Mouse (Mus musculus): ENCODE results near the gene Ltbr. TPM values are rescaled to one million over a fixed set of nuclear protein-coding genes. Genes with fewer than 3 reads are reported as not detected.
A peak's percentile ranks its signal among the peaks of the same experiment; 100 is the strongest.

Ltbr gene
- polyA plus RNA-seq, 1 experiment = 101 TPM

GRCm38 (mm10) chr6:125344866-125345265 is 31.2 kb upstream of the Ltbr start:
- no peak for DNase-seq (ENCODE audit: low spot score)

GRCm38 (mm10) chr6:125344084-125344483 is 30.4 kb upstream of the Ltbr start:
- no peak for DNase-seq (ENCODE audit: low spot score)

GRCm38 (mm10) chr6:125342198-125342597 is 28.5 kb upstream of the Ltbr start:
- DNase-seq (ENCODE audit: low spot score) = no peak

GRCm38 (mm10) chr6:125340244-125340643 is 26.6 kb upstream of the Ltbr start:
- DNase-seq (ENCODE audit: low spot score) = no peak

- DNase-seq (ENCODE audit: low spot score) = no peak
Observed at GRCm38 (mm10) chr6:125338791-125339660, 25.3 kb upstream of the Ltbr start.

GRCm38 (mm10) chr6:125334356-125334755 is 20.7 kb upstream of the Ltbr start:
- no peak for DNase-seq (ENCODE audit: low spot score)

GRCm38 (mm10) chr6:125333112-125333899 is 19.6 kb upstream of the Ltbr start:
- DNase-seq (ENCODE audit: low spot score) = no peak

- peak; percentile 81 for DNase-seq (ENCODE audit: low spot score)
Observed at GRCm38 (mm10) chr6:125330626-125331326, 17.1 kb upstream of the Ltbr start.

GRCm38 (mm10) chr6:125328243-125328642 is 14.6 kb upstream of the Ltbr start:
- no peak for DNase-seq (ENCODE audit: low spot score)

GRCm38 (mm10) chr6:125325337-125325736 is 11.7 kb upstream of the Ltbr start:
- no peak for DNase-seq (ENCODE audit: low spot score)

- no peak for DNase-seq (ENCODE audit: low spot score)
Observed at GRCm38 (mm10) chr6:125323547-125323946, 9.9 kb upstream of the Ltbr start.

GRCm38 (mm10) chr6:125322794-125323193 is 9.1 kb upstream of the Ltbr start:
- DNase-seq (ENCODE audit: low spot score) = no peak

GRCm38 (mm10) chr6:125321114-125321855 is 7.6 kb upstream of the Ltbr start:
- DNase-seq (ENCODE audit: low spot score) = no peak

- DNase-seq (ENCODE audit: low spot score) = no peak
Observed at GRCm38 (mm10) chr6:125320323-125320722, 6.6 kb upstream of the Ltbr start, which contains the start of gene Scnn1a. Gene Scnn1a (plus strand): TSS chr6:125320659.

GRCm38 (mm10) chr6:125319919-125320296 is 6.2 kb upstream of the Ltbr start:
- no peak for DNase-seq (ENCODE audit: low spot score)

- no peak for DNase-seq (ENCODE audit: low spot score)
Observed at GRCm38 (mm10) chr6:125318981-125319918, 5.6 kb upstream of the Ltbr start.

- DNase-seq (ENCODE audit: low spot score) = no peak
Observed at GRCm38 (mm10) chr6:125317077-125317476, 3.4 kb upstream of the Ltbr start.

GRCm38 (mm10) chr6:125314746-125315145 is 1.1 kb upstream of the Ltbr start:
- no peak for DNase-seq (ENCODE audit: low spot score)

GRCm38 (mm10) chr6:125314231-125314563 is 512 bp upstream of the Ltbr start:
- DNase-seq (ENCODE audit: low spot score) = no peak

GRCm38 (mm10) chr6:125312581-125313355 is 917 bp downstream of the Ltbr start:
- no peak for DNase-seq (ENCODE audit: low spot score)
